Mouse (Mus musculus) hindbrain, embryonic 16.5 days (tissue): ENCODE measurements around the gene Gm10073. TPM values are rescaled to one million over a fixed set of nuclear protein-coding genes. Genes with fewer than 3 reads are reported as not detected.
"Not testable (repeated sequence)": the region's sequence is repeated elsewhere in the genome, so short reads cannot be mapped to it uniquely, and the experiment has no call there.

Experiments used
- ATAC-seq: fragments of 200-750 bp; cut with Nextera tagmentation; 2 replicates; pipeline ENCODE4 v1.8.0; 2017; ENCODE audit warnings: moderate TSS enrichment, moderate library complexity
- H3K27ac ChIP-seq: fragments of 300-500 bp; sonication (generic); 2 replicates; pipeline ENCODE4 v1.5.1; 2014; ENCODE audit warnings: low read depth, mild to moderate bottlenecking, control low read depth, low read length, moderate library complexity
- H3K27me3 ChIP-seq: fragments of 300-500 bp; sonication (generic); replicated peaks from 2 replicates; pipeline ENCODE4 v1.6.1; 2014; ENCODE audit warnings: low read length; ENCODE audit not compliant: control insufficient read depth, insufficient read depth
- H3K36me3 ChIP-seq: fragments of 300-500 bp; sonication (generic); 2 replicates; pipeline ENCODE4 v1.6.1; 2014; ENCODE audit warnings: mild to moderate bottlenecking, low read length, moderate library complexity, mixed read lengths; ENCODE audit not compliant: control insufficient read depth, insufficient read depth
- H3K4me1 ChIP-seq: fragments of 300-500 bp; sonication (generic); 2 replicates; pipeline ENCODE4 v1.6.1; 2014; ENCODE audit warnings: low read depth, low read length; ENCODE audit not compliant: control insufficient read depth, insufficient read depth
- H3K4me2 ChIP-seq: fragments of 300-500 bp; sonication (generic); 2 replicates; pipeline ENCODE4 v1.6.1; 2014; ENCODE audit warnings: mild to moderate bottlenecking, low read length, control low read depth, moderate library complexity
- H3K4me3 ChIP-seq: fragments of 300-500 bp; sonication (generic); 2 replicates; pipeline ENCODE4 v1.5.1; 2014; ENCODE audit warnings: mild to moderate bottlenecking, low read length, control low read depth, moderate library complexity
- H3K9ac ChIP-seq: fragments of 300-500 bp; sonication (generic); 2 replicates; pipeline ENCODE4 v1.6.1; 2014; ENCODE audit warnings: low read depth, mild to moderate bottlenecking, control low read depth, low read length, moderate library complexity
- H3K9me3 ChIP-seq: fragments of 300-500 bp; sonication (generic); 2 replicates; pipeline ENCODE4 v1.6.1; 2014; ENCODE audit warnings: mild to moderate bottlenecking, low read length, moderate library complexity; ENCODE audit not compliant: control insufficient read depth
- WGBS: fragments of 180-500 bp; shearing (Covaris S2); extraction: QIAGEN DNeasy Blood & Tissue Kit; methylation state at CpG from one replicate; pipeline ENCODE4 v1.1.7; 2014; 5-methylcytosine and 5-hydroxymethylcytosine counted together
- polyA plus RNA-seq: library from polyadenylated mRNA; unstranded; fragments of >200 nt; fragmentation: Nextera tagmentation; extraction: Ambion mirVana; gene quantifications from 2 replicates; pipeline ENCODE4 v1.2.1, GENCODE M21; 2015

The Gm10073 gene
- polyA plus RNA-seq, 1 experiment from 2014 or later, result 12.5 TPM

GRCm38 (mm10) chr8:106614704-106615103 lies 41.4 kb upstream of the Gm10073 start:
- Histone ChIP-seq H3K4me2 (no peak overlapping the region), H3K27ac (no peak overlapping the region), H3K9ac (no peak overlapping the region), H3K4me1 (no peaks in the 10 kb centered on the region; the same call in 1 of the 2 replicates), H3K36me3 (no peaks in the 10 kb centered on the region), H3K9me3 (no peaks in the 10 kb centered on the region), H3K27me3 (no peaks in the 10 kb centered on the region), H3K4me3 (no peak overlapping the region)
- 68% methylated on average over 5 of the region's 5 CpGs for WGBS
- ATAC-seq, result no peak

- H3K27me3 ChIP-seq, result no peaks in the 10 kb centered on the region; the same call in 1 of the 2 replicates
- H3K27ac ChIP-seq, result no peak overlapping the region
- 84% methylated on average over 3 of the region's 3 CpGs for WGBS
- H3K9ac ChIP-seq, result no peak overlapping the region
- H3K4me2 ChIP-seq, result no peak overlapping the region
- H3K9me3 ChIP-seq, result no peaks in the 10 kb centered on the region
- H3K36me3 ChIP-seq, result no peaks in the 10 kb centered on the region
- H3K4me1 ChIP-seq, result no peaks in the 10 kb centered on the region
- ATAC-seq, result no peak
- no peak overlapping the region for H3K4me3 ChIP-seq
Observed at GRCm38 (mm10) chr8:106612047-106612446, 38.8 kb upstream of the Gm10073 start.

DNA sequence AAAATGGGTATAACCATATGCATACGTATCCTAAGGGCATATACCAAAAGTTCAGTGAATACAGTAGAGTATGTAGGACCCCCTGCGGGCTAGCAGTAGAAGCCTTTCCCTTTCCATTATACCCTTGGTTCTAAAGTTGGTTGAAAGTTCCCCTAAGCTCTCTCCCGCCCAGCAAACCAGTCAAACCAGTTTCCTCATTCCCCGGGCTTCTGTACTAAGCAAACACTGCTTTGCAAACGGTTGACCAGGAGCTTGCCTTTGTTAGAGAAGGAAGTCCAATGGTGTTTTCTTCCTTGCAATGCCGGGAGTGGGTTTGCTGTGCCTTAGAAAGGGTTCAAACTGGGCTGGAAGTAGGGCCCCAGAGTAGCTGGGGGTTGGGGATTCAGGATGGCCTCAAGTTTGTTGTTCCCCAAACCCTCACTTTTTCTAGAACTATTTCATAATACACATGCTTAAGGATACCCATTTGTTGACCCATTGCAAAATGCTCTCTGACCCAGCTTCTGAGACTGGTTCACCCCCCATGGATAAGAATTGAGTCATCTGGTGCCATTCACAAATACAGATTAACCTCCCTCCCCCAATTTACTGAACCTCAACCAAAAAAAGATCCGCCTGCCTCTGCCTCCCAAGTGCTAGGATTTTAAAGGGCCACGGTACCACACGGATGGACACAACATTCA lies 37.8 kb upstream of the Gm10073 start:
- Histone ChIP-seq H3K4me2 (no peak overlapping the region), H3K4me3 (no peak overlapping the region), H3K27me3 (no peaks in the 10 kb centered on the region; the same call in none of the 2 replicates), H3K9ac (no peak overlapping the region), H3K9me3 (no peaks in the 10 kb centered on the region), H3K4me1 (no peaks in the 10 kb centered on the region), H3K27ac (no peak overlapping the region), H3K36me3 (no peaks in the 10 kb centered on the region)
- 73% methylated on average over 9 of the region's 9 CpGs for WGBS
- ATAC-seq, result no peak

DNA sequence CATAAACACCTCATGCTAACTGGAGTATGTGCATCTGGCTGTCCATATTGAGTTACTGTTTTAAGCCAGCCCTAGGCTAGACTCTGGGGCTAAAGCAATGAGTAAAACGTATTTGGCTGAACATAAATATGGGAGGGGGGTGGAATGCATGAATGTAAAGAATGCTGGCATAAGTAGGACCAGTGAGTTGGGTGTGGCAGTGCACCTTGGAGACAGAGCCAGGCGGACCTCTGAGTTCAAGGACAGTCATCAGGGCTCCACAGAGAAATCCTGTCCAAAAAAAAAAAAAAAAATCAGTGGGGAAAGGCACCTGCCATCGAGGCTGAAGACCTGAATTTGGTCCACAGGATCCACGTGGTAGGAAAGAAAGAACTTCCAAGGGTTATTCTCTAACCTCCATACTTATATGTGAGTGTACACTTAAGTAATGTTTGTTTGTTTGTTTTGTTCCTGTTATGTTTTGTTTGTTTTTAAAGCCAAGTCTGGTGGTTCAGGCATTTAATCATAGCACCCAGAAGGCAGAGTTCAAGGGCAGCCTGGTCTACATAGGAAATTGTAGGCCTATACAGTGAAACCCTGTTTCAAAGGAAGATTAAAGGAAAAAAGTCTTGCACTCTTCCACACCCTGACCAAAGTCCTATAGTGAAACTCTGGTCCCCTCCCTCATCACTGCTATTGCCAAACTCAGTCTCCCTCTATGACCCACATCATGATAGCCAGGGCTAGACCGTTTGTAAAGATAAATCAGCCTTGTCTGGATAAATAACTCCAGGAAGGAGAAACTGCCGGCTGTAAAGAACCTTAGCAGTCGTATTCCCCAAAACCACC lies 36.0 kb upstream of the Gm10073 start:
- H3K36me3 ChIP-seq, result no peaks in the 10 kb centered on the region
- H3K4me1 ChIP-seq, result no peaks in the 10 kb centered on the region
- H3K9me3 ChIP-seq, result no peaks in the 10 kb centered on the region
- peaks cover 11% of the 10 kb centered on the region for H3K27me3 ChIP-seq
- no peak for ATAC-seq
- no peak overlapping the region for H3K9ac ChIP-seq
- 78% methylated on average over 7 of the region's 7 CpGs for WGBS
- H3K4me2 ChIP-seq, result no peak overlapping the region
- H3K27ac ChIP-seq, result no peak overlapping the region
- H3K4me3 ChIP-seq, result no peak overlapping the region

DNA sequence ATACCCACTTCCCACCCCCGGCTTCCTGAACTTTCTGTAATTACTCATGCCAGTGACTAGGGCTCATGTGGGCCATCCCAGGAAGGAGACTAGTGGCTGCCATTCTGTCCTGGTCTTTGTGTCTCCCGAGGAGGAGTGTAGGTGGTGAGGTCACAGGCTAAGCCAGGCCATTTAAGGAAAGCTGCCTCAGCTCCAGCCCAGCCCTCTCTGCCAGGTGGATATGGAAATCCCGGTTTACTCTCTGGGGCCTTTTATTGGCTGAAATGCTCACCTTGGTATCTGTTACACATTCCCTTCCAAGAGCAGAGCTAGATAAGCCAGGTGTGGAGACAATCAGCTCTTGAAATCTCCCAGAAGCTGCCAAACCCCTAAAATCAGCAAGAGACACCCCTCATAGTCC lies 35.2 kb upstream of the Gm10073 start:
- H3K4me2 ChIP-seq, result no peak overlapping the region
- no peaks in the 10 kb centered on the region for H3K36me3 ChIP-seq
- no peak overlapping the region for H3K4me3 ChIP-seq
- H3K9ac ChIP-seq, result no peak overlapping the region
- no peak overlapping the region for H3K27ac ChIP-seq
- peaks cover 4% of the 10 kb centered on the region for H3K4me1 ChIP-seq
- 67% methylated on average over 3 of the region's 3 CpGs for WGBS
- H3K27me3 ChIP-seq, result peaks cover 14% of the 10 kb centered on the region
- no peak for ATAC-seq
- no peaks in the 10 kb centered on the region for H3K9me3 ChIP-seq

DNA sequence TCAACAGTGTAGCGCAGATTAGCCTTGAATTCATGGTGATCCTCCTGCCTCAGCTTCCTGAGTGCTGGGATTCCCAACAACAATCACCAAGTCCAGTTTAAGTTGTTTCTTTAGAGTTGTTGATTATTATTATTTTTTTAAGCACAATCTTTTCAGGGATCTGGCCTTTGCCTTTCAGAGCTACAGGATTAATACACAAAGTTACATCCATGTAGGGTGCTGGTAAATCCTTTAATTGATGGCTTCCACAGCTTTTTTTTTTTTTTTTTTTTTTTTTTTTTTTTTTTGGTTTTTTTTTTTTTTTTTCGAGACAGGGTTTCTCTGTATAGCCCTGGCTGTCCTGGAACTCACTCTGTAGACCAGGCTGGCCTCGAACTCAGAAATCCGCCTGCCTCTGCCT lies 34.5 kb upstream of the Gm10073 start:
- H3K27ac ChIP-seq, H3K4me2 ChIP-seq, H3K4me3 ChIP-seq, ATAC-seq, H3K36me3 ChIP-seq, H3K9me3 ChIP-seq, H3K9ac ChIP-seq: not testable (repeated sequence)
- WGBS, result 95% methylated on average over 4 of the region's 4 CpGs
- H3K27me3 ChIP-seq, result peaks cover 20% of the 10 kb centered on the region
- peaks cover 11% of the 10 kb centered on the region for H3K4me1 ChIP-seq

DNA sequence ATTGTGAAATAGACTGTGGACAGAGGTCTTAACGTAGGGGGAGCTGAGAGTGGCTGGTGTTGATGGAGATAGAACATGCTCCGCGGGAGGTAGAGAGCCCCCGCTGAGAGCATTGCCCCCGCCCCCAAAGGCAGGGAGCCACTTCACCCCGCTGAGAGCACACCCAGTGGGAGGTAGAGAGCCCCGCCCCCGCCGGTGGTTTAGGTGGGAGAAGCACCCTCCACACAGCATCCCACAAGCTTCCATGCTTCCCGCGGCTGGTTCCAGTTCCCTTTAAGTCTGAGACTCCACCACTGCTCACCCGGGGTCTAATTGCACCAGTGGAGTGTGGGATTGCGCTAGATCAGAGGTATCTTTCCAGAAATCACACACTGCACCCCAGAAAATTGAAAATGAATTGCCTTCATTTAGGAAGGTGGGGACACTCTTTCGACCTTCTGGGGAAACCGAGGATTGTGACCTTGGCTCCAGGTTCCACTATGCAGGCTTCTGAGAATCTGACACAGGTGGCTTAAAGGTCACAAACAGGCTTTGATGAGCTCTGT lies 33.4 kb upstream of the Gm10073 start:
- Histone ChIP-seq H3K4me3 (no peak overlapping the region), H3K9ac (no peak overlapping the region), H3K4me2 (no peak overlapping the region), H3K36me3 (no peaks in the 10 kb centered on the region), H3K4me1 (peaks cover 11% of the 10 kb centered on the region), H3K9me3 (no peaks in the 10 kb centered on the region), H3K27me3 (peaks cover 29% of the 10 kb centered on the region), H3K27ac (no peak overlapping the region)
- ATAC-seq, result no peak
- WGBS, result 40% methylated on average over 15 of the region's 15 CpGs

DNA sequence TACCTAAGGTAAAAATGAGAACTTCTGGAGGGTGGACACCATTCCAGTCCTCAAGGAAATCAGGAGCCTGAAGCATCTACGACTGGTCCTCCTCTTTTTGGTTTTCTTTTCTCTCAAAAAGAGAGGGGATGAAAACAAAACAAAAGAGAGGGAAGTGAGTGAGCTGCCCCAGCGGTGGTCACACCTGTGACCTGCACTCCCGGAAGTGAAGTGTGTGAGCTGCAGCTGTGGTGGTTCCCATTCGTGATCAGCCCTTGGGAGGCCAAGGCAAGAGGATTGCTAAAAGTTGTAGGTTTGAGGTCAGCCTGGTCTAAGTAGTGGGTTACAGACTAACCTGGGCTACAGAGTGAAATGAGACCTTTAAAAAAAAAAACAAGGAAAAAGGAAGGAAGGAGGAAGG lies 32.9 kb upstream of the Gm10073 start:
- H3K27ac ChIP-seq, result no peak overlapping the region
- H3K9me3 ChIP-seq, result no peaks in the 10 kb centered on the region
- H3K27me3 ChIP-seq, result peaks cover 32% of the 10 kb centered on the region
- ATAC-seq, result no peak
- H3K9ac ChIP-seq, result no peak overlapping the region
- H3K4me1 ChIP-seq, result peaks cover 11% of the 10 kb centered on the region
- H3K36me3 ChIP-seq, result no peaks in the 10 kb centered on the region
- WGBS, result 53% methylated on average over 4 of the region's 4 CpGs
- H3K4me3 ChIP-seq, result no peak overlapping the region
- no peak overlapping the region for H3K4me2 ChIP-seq

- 74% methylated on average over 7 of the region's 7 CpGs for WGBS
- no peak for ATAC-seq
- peaks cover 11% of the 10 kb centered on the region for H3K4me1 ChIP-seq
Observed at GRCm38 (mm10) chr8:106605657-106606056, 32.4 kb upstream of the Gm10073 start.

More at GRCm38 (mm10) chr8:106605657-106606056, 32.4 kb upstream of the Gm10073 start:
- H3K9me3 ChIP-seq, result no peaks in the 10 kb centered on the region
- no peaks in the 10 kb centered on the region for H3K36me3 ChIP-seq
- no peak overlapping the region for H3K4me3 ChIP-seq
- H3K27ac ChIP-seq, result no peak overlapping the region
- no peak overlapping the region for H3K4me2 ChIP-seq
- peaks cover 32% of the 10 kb centered on the region for H3K27me3 ChIP-seq
- H3K9ac ChIP-seq, result no peak overlapping the region
